Mouse (Mus musculus): ENCODE data around the gene Tmprss12.

GRCm38 (mm10) chr15:100290858-100291257 is 10.2 kb downstream of the Tmprss12 start:
- no peak for TF ChIP-seq POLR2A (IDR thresholded peaks at IDR 0.05; ENCODE audit: borderline replicate concordance, extremely low read depth, insufficient read depth, insufficient read length, poor library complexity, severe bottlenecking)
- TF ChIP-seq CTCF (IDR thresholded peaks at IDR 0.05; ENCODE audit: borderline replicate concordance, extremely low read depth, insufficient read depth, insufficient read length), result no peak

Measured in brain, embryonic 14.5 days (tissue).